Mouse (Mus musculus) liver, embryonic 13.5 days (tissue): ENCODE results near the gene Ttyh3. TPM values are rescaled to one million over a fixed set of nuclear protein-coding genes. Genes with fewer than 3 reads are reported as not detected.

Source experiments
- ATAC-seq: fragments of 200-750 bp; cut with Nextera tagmentation; 2 replicates; pipeline ENCODE4 v1.8.0; 2017; ENCODE audit warnings: low read depth, mild to moderate bottlenecking, moderate number of reproducible peaks, moderate library complexity
- DNase-seq: peaks from one replicate; pipeline ENCODE4 v3.0.0; 2022
- H3K27ac ChIP-seq: fragments of 300-500 bp; sonication (generic); 2 replicates; pipeline ENCODE4 v1.5.1; 2015; ENCODE audit warnings: moderate library complexity, mild to moderate bottlenecking, inconsistent platforms
- H3K27me3 ChIP-seq: fragments of 300-500 bp; sonication (generic); 2 replicates; pipeline ENCODE4 v1.6.1; 2015; ENCODE audit warnings: mild to moderate bottlenecking, inconsistent platforms
- H3K36me3 ChIP-seq: fragments of 300-500 bp; sonication (generic); 2 replicates; pipeline ENCODE4 v1.6.1; 2015; ENCODE audit warnings: mild to moderate bottlenecking, inconsistent platforms
- H3K4me1 ChIP-seq: fragments of 300-500 bp; sonication (generic); replicated peaks from 2 replicates; pipeline ENCODE4 v1.6.1; 2015; ENCODE audit warnings: inconsistent platforms
- H3K4me2 ChIP-seq: fragments of 300-500 bp; sonication (generic); 2 replicates; pipeline ENCODE4 v1.6.1; 2015; ENCODE audit warnings: inconsistent platforms, mild to moderate bottlenecking, moderate library complexity
- H3K4me3 ChIP-seq: fragments of 300-500 bp; sonication (generic); replicated peaks from 2 replicates; pipeline ENCODE4 v1.5.1; 2015; ENCODE audit warnings: mild to moderate bottlenecking, inconsistent platforms
- H3K9ac ChIP-seq: fragments of 300-500 bp; sonication (generic); 2 replicates; pipeline ENCODE4 v1.6.1; 2015; ENCODE audit warnings: mild to moderate bottlenecking, inconsistent platforms
- H3K9me3 ChIP-seq: fragments of 300-500 bp; sonication (generic); replicated peaks from 2 replicates; pipeline ENCODE4 v1.6.1; 2016; ENCODE audit warnings: inconsistent platforms
- WGBS: fragments of 180-500 bp; shearing (Covaris S2); methylation state at CpG from one replicate; pipeline ENCODE4 v1.1.7; 2015; ENCODE audit not compliant: insufficient replicate concordance; 5-methylcytosine and 5-hydroxymethylcytosine counted together
- polyA plus RNA-seq: library from polyadenylated mRNA; unstranded; fragments of >200 nt; fragmentation: Nextera tagmentation; extraction: Ambion mirVana; gene quantifications from 2 replicates; pipeline ENCODE4 v1.2.1, GENCODE M21; 2015

Ttyh3 gene
- polyA plus RNA-seq, 1 experiment from 2014 or later: 4.8 TPM

DNA sequence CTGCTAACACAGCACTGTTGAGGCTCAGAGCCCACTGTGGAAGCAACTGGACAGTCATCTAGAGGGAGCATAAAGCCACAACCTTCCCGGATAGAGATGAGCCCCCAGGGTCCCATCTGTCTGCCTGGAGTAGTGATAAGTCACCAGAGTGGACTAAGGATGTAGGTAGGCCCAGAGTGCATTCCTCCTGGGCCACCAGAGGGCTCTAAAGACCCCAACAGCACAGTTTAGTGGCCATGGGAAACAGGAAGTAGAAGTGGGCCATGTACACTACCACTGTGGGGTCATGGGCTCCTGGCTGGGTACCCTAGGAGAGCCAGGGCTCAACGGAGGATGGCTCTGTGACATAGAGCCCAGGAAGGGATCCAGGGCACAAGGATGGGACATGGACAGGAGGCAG is 8.0 kb downstream of the Ttyh3 start:
- Histone ChIP-seq H3K4me1 (peaks cover 70% of the 10 kb centered on the region), H3K4me3 (no peak overlapping the region), H3K27ac (peak overlapping the region; percentile 53; the same call in 1 of the 2 replicates), H3K9ac (no peak overlapping the region), H3K4me2 (no peak overlapping the region), H3K36me3 (peaks cover 20% of the 10 kb centered on the region), H3K27me3 (no peaks in the 10 kb centered on the region), H3K9me3 (no peaks in the 10 kb centered on the region)
- ATAC-seq (no peak), DNase-seq (no peak)
- WGBS: 38% methylated on average over 2 of the region's 2 CpGs

DNA sequence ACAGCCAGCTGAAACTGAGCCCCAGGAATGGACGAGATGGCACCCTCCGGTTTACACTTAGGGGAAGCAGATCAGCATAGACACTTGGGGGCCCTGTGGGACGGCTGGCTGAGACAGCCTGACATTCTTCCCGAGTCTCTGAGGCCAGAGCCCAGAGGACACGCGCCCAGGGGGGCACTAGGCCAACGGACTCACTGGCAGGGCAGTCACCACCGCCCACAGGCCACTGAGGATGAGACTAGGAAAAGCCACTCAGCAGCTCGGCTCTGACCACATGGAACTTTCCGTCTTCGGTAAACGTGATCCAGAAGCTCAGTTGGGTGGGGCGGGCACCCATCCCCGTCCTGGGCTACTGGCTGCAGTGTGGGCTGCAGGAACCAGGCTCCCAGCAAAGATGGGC is 9.0 kb downstream of the Ttyh3 start:
- Histone ChIP-seq H3K4me1 (peaks cover 61% of the 10 kb centered on the region), H3K36me3 (peaks cover 29% of the 10 kb centered on the region), H3K9me3 (no peaks in the 10 kb centered on the region), H3K27me3 (no peaks in the 10 kb centered on the region), H3K27ac (no peak overlapping the region), H3K4me2 (no peak overlapping the region), H3K9ac (no peak overlapping the region), H3K4me3 (no peak overlapping the region)
- WGBS: 85% methylated on average over 14 of the region's 14 CpGs
- ATAC-seq (no peak), DNase-seq (no peak)

- H3K4me2 ChIP-seq: no peak overlapping the region
- no peaks in the 10 kb centered on the region for H3K9me3 ChIP-seq
- peaks cover 35% of the 10 kb centered on the region for H3K36me3 ChIP-seq
- H3K9ac ChIP-seq: no peak overlapping the region
- no peaks in the 10 kb centered on the region for H3K27me3 ChIP-seq
- no peak overlapping the region for H3K27ac ChIP-seq
- ATAC-seq (no peak), DNase-seq (no peak)
- peaks cover 55% of the 10 kb centered on the region for H3K4me1 ChIP-seq
- 80% methylated on average over 4 of the region's 4 CpGs for WGBS
- no peak overlapping the region for H3K4me3 ChIP-seq
Observed at GRCm38 (mm10) chr5:140639312-140639711, 9.5 kb downstream of the Ttyh3 start.

- no peak overlapping the region for H3K27ac ChIP-seq
- H3K9ac ChIP-seq: no peak overlapping the region
- H3K4me1 ChIP-seq: peaks cover 47% of the 10 kb centered on the region
- peaks cover 41% of the 10 kb centered on the region for H3K36me3 ChIP-seq
- H3K9me3 ChIP-seq: no peaks in the 10 kb centered on the region
- H3K4me3 ChIP-seq: no peak overlapping the region
- ATAC-seq: no peak
- 82% methylated on average over 6 of the region's 6 CpGs for WGBS
- H3K4me2 ChIP-seq: no peak overlapping the region
- H3K27me3 ChIP-seq: no peaks in the 10 kb centered on the region
- no peak for DNase-seq
Observed at GRCm38 (mm10) chr5:140638484-140638883, 10.3 kb downstream of the Ttyh3 start.

GRCm38 (mm10) chr5:140637989-140638388 is 10.8 kb downstream of the Ttyh3 start:
- no peak for DNase-seq
- H3K36me3 ChIP-seq: peaks cover 46% of the 10 kb centered on the region

GRCm38 (mm10) chr5:140637058-140637410 is 11.8 kb downstream of the Ttyh3 start:
- H3K36me3 ChIP-seq: peaks cover 56% of the 10 kb centered on the region
- DNase-seq: no peak
- ATAC-seq: no peak
- H3K4me2 ChIP-seq: no peak overlapping the region
- 78% methylated on average over 6 of the region's 6 CpGs for WGBS
- no peaks in the 10 kb centered on the region for H3K27me3 ChIP-seq
- H3K4me1 ChIP-seq: peaks cover 32% of the 10 kb centered on the region
- 0 out of 2 replicates have a peak overlapping the region, but pooled peaks have one; percentile 7 for H3K27ac ChIP-seq
- H3K9me3 ChIP-seq: no peaks in the 10 kb centered on the region
- no peak overlapping the region for H3K4me3 ChIP-seq
- H3K9ac ChIP-seq: no peak overlapping the region

More at GRCm38 (mm10) chr5:140637989-140638388, 10.8 kb downstream of the Ttyh3 start:
- H3K4me3 ChIP-seq: no peak overlapping the region
- H3K4me1 ChIP-seq: peaks cover 42% of the 10 kb centered on the region
- H3K4me2 ChIP-seq: no peak overlapping the region
- H3K27ac ChIP-seq: 0 out of 2 replicates have a peak overlapping the region, but pooled peaks have one; percentile 7
- H3K27me3 ChIP-seq: no peaks in the 10 kb centered on the region
- no peak for ATAC-seq
- 72% methylated on average over 3 of the region's 3 CpGs for WGBS
- H3K9ac ChIP-seq: no peak overlapping the region
- no peaks in the 10 kb centered on the region for H3K9me3 ChIP-seq

- H3K4me3 ChIP-seq: no peak overlapping the region
- WGBS: 57% methylated on average over 7 of the region's 7 CpGs
- H3K4me1 ChIP-seq: peaks cover 27% of the 10 kb centered on the region
- no peaks in the 10 kb centered on the region for H3K9me3 ChIP-seq
- no peak overlapping the region for H3K9ac ChIP-seq
- DNase-seq (no peak), ATAC-seq (no peak)
- no peak overlapping the region for H3K4me2 ChIP-seq
- no peaks in the 10 kb centered on the region for H3K27me3 ChIP-seq
- H3K36me3 ChIP-seq: peaks cover 61% of the 10 kb centered on the region
- H3K27ac ChIP-seq: no peak overlapping the region
Observed at GRCm38 (mm10) chr5:140636316-140637057, 12.3 kb downstream of the Ttyh3 start.

DNA sequence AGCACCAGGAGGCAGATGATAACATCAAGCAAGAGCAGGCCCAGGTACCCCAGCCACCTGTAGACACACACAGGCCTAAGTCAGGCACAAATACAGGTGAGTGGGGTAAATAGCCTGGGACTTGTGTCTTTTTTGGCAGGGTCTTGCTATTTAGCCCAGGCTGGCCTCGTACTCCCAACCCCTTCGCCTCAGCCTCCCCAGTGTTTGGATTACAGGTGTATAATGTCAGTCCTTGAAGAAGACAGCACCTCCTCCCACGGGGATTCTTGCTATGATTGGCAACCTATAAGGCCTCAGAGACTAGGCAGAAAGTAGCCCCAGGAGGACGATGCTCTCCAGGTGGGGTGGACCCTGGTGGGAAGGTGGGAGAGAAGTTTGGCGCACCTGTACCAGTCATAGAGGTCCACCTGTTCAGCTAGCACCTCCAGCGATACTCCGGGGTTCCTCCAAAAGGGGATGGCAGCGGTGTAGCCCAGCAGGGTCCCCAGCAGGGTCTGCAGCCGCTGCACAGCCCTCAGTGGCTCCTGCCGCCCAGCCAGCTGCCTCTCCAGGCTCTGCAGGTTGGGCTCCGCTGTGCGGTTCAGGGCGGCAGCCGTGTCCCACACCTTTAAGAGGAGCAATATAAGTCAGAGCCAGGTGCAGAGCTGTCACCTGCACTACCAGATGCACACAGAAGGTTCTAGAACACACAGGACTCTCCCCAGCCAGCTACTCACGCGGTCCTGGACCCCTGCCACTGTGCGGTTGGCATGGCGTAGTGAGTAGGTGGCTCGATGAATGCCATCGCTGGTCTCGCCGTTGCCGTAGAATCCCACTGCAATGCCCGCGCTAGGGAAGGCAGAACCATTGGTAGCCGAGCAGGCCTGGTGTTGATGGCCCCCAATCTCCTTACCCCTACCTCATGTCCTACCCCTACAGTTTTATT is 13.8 kb downstream of the Ttyh3 start:
- Histone ChIP-seq H3K36me3 (peaks cover 62% of the 10 kb centered on the region), H3K4me3 (no peak overlapping the region)
- no peak for ATAC-seq

GRCm38 (mm10) chr5:140633432-140633831 is 15.4 kb downstream of the Ttyh3 start:
- H3K9ac ChIP-seq: no peak overlapping the region
- peaks cover 74% of the 10 kb centered on the region for H3K36me3 ChIP-seq
- 78% methylated on average over 7 of the region's 7 CpGs for WGBS

More for the DNA sequence above, 13.8 kb downstream of the Ttyh3 start:
- Histone ChIP-seq H3K4me2 (no peak overlapping the region), H3K27ac (no peak overlapping the region), H3K27me3 (no peaks in the 10 kb centered on the region), H3K9ac (no peak overlapping the region), H3K9me3 (no peaks in the 10 kb centered on the region), H3K4me1 (peaks cover 15% of the 10 kb centered on the region)
- DNase-seq: no peak
- whole genome bisulfite sequencing: 91% methylated on average over 26 of the region's 26 CpGs

GRCm38 (mm10) chr5:140628995-140629394 is 19.8 kb downstream of the Ttyh3 start:
- no peak overlapping the region for H3K9ac ChIP-seq
- ATAC-seq (no peak), DNase-seq (no peak)
- no peaks in the 10 kb centered on the region for H3K9me3 ChIP-seq
- H3K4me3 ChIP-seq: no peak overlapping the region
- H3K27me3 ChIP-seq: no peaks in the 10 kb centered on the region
- WGBS: 67% methylated on average over 9 of the region's 9 CpGs
- H3K4me1 ChIP-seq: peaks cover under 1% of the 10 kb centered on the region; the same call in 1 of the 2 replicates
- H3K27ac ChIP-seq: no peak overlapping the region
- H3K36me3 ChIP-seq: peaks cover 79% of the 10 kb centered on the region
- no peak overlapping the region for H3K4me2 ChIP-seq

More at GRCm38 (mm10) chr5:140633432-140633831, 15.4 kb downstream of the Ttyh3 start:
- no peaks in the 10 kb centered on the region for H3K9me3 ChIP-seq
- H3K27me3 ChIP-seq: no peaks in the 10 kb centered on the region
- no peak overlapping the region for H3K4me2 ChIP-seq
- no peak overlapping the region for H3K27ac ChIP-seq
- ATAC-seq (no peak), DNase-seq (no peak)
- H3K4me3 ChIP-seq: no peak overlapping the region
- peaks cover 12% of the 10 kb centered on the region for H3K4me1 ChIP-seq

- WGBS: 83% methylated on average over 5 of the region's 5 CpGs
- Histone ChIP-seq H3K27me3 (no peaks in the 10 kb centered on the region), H3K4me2 (no peak overlapping the region), H3K4me3 (no peak overlapping the region), H3K27ac (no peak overlapping the region), H3K4me1 (0 out of 2 replicates have a peak, but pooled peaks cover 3% of the 10 kb centered on the region), H3K36me3 (peaks cover 72% of the 10 kb centered on the region), H3K9ac (no peak overlapping the region), H3K9me3 (no peaks in the 10 kb centered on the region)
- ATAC-seq (no peak), DNase-seq (no peak)
Observed at GRCm38 (mm10) chr5:140627580-140627979, 21.3 kb downstream of the Ttyh3 start.
